Mouse (Mus musculus): ENCODE data around the gene Olfr767. TPM values are rescaled to one million over a fixed set of nuclear protein-coding genes. Genes with fewer than 3 reads are reported as not detected.
"Not testable (repeated sequence)": the region's sequence is repeated elsewhere in the genome, so short reads cannot be mapped to it uniquely, and the experiment has no call there.

Olfr767 gene
- not detected in 2 replicates for polyA plus RNA-seq (2016; fragmentation: Nextera tagmentation; extraction: Ambion mirVana)

DNA sequence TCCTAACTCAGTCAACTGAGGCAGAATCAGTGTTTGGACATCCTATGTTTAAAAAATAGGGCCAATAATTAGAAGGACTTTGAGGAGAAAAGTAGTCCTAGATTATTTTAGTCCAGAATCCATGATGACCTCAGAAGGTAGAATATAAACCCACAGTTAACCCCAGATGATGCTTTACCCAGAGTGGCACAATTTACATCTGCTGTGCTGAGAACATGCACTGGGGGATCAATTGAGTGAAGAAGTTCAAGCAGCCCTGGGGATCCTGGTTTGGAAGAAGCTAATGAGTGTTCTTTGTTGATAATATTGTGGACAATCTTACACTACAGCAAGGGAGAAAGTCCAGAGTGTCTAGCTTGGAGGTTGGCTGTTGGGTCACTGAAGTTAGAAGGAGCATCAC lies at the start of gene Olfr767:
Gene Olfr767, minus strand, starts transcription at position 101 of the 400 bp plus-strand sequence.
- not testable (repeated sequence) for H3K4me2 ChIP-seq; H3K4me3 ChIP-seq (replicated peaks); H3K36me3 ChIP-seq (replicated peaks); H3K4me1 ChIP-seq; H3K9ac ChIP-seq; ATAC-seq (ENCODE audit: low FRiP score); H3K27ac ChIP-seq; H3K9me3 ChIP-seq; H3K27me3 ChIP-seq

DNA sequence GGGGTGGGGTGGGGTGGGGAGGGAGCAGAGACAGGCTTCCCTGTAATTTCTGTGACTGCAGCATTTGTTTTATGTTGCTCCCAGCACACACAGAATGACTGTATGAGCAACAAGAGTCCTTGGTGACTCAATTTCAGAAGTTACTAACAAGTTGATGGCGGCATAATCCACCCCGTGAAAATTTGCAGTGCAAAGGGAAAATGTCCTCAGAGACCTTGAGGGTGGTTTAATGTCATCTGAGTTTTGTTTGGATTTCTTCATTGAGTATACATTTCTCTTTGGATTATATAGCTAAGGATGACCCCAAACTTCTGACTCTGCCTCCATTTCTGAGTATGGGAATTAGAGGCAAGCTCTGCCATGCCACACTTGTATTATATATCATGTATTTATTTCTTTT lies 35.1 kb upstream of the Olfr767 start, which contains the start of gene Olfr769:
Gene Olfr769, minus strand, starts transcription at position 101 of the 400 bp plus-strand sequence.
- no peak within 1 kb of the TSS for H3K27ac ChIP-seq
- H3K4me1 ChIP-seq: no peaks in the 10 kb centered on the region
- H3K36me3 ChIP-seq (replicated peaks): no peaks in the 10 kb centered on the region
- H3K4me3 ChIP-seq (replicated peaks): no peak within 1 kb of the TSS
- H3K9ac ChIP-seq: no peak within 1 kb of the TSS
- 89% methylated on average over 2 of the region's 2 CpGs for WGBS
- no peaks in the 10 kb centered on the region for H3K9me3 ChIP-seq
- H3K27me3 ChIP-seq: no peaks in the 10 kb centered on the region
- no peak for ATAC-seq (ENCODE audit: low FRiP score)
- no peak within 1 kb of the TSS for H3K4me2 ChIP-seq

DNA sequence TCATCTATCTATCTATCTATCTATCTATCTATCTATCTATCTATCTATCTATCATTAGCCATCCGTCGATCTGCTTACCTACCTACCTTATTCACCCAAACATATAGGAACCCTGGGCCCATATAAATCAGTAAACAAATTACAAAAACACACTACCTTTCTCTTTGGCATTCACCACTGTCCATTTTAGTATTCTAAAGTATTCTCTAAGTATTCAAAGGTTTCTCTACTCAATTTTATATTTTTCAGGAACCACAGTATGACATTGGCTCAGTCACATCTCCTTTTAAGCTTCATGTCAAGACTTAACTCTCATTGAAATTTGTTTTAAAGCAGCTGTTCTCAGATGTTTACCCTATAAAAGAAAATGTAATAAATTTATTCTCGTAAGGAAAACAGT lies 32.4 kb upstream of the Olfr767 start:
- WGBS: 92% methylated on average over 3 of the region's 3 CpGs
- ATAC-seq (ENCODE audit: low FRiP score): no peak
- no peaks in the 10 kb centered on the region for H3K9me3 ChIP-seq
- H3K27me3 ChIP-seq: no peaks in the 10 kb centered on the region
- no peak overlapping the region for H3K27ac ChIP-seq
- H3K36me3 ChIP-seq (replicated peaks): no peaks in the 10 kb centered on the region
- no peaks in the 10 kb centered on the region for H3K4me1 ChIP-seq
- no peak overlapping the region for H3K4me3 ChIP-seq (replicated peaks)
- H3K9ac ChIP-seq: no peak overlapping the region
- no peak overlapping the region for H3K4me2 ChIP-seq

DNA sequence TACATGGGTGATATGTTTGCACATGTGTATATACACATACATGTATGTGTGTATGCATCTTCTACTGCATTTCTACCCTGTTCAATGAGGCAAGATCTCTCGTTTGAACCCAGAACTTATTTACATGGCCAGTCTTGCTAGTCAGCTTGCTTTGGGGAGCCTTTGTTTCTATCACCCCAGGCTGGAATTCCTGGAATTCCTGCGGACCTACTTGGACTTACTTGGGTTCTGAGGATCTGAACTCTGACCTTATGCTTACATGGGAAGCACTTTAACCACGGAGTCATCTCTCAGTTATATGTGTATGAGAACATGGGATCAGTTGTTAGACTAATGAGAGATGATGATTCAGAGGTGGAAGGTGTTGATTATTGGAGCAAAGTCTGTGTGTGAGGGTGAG lies 18.5 kb upstream of the Olfr767 start:
- H3K27ac ChIP-seq: no peak overlapping the region
- no peak overlapping the region for H3K4me3 ChIP-seq (replicated peaks)
- 42% methylated on average over 3 of the region's 3 CpGs for WGBS
- no peak for ATAC-seq (ENCODE audit: low FRiP score)
- H3K4me1 ChIP-seq: no peaks in the 10 kb centered on the region
- no peak overlapping the region for H3K4me2 ChIP-seq
- no peaks in the 10 kb centered on the region for H3K27me3 ChIP-seq
- no peaks in the 10 kb centered on the region for H3K9me3 ChIP-seq
- no peaks in the 10 kb centered on the region for H3K36me3 ChIP-seq (replicated peaks)
- no peak overlapping the region for H3K9ac ChIP-seq

DNA sequence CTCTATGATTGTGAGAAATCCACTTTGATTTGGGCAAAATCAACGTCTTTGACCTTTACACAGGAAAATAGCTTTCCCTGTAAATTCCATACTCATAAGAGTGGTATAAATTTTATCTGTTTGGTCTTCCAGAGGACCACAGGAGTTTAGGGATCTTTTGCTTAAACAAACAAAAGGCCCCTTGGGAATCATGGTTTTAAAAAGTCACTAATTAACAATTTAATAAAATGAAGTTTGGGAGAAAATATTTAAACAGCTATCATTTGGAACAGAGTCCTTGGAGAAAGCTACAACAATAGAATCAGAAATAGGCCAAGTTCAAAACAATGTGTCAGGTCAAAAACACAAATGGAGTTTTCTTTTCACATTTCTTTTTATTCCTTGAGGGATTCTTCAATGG lies 16.6 kb upstream of the Olfr767 start, which contains the start of gene Olfr768:
Gene Olfr768, minus strand, starts transcription at position 101 of the 400 bp plus-strand sequence.
- Histone ChIP-seq H3K9me3 (no peaks in the 10 kb centered on the region), H3K9ac (no peak within 1 kb of the TSS), H3K4me1 (no peaks in the 10 kb centered on the region), H3K27ac (no peak within 1 kb of the TSS), H3K27me3 (no peaks in the 10 kb centered on the region), H3K36me3 (replicated peaks) (no peaks in the 10 kb centered on the region), H3K4me3 (replicated peaks) (no peak within 1 kb of the TSS), H3K4me2 (no peak within 1 kb of the TSS)
- ATAC-seq (ENCODE audit: low FRiP score): no peak
- WGBS: 84% methylated on average over 1 of the region's 1 CpGs

DNA sequence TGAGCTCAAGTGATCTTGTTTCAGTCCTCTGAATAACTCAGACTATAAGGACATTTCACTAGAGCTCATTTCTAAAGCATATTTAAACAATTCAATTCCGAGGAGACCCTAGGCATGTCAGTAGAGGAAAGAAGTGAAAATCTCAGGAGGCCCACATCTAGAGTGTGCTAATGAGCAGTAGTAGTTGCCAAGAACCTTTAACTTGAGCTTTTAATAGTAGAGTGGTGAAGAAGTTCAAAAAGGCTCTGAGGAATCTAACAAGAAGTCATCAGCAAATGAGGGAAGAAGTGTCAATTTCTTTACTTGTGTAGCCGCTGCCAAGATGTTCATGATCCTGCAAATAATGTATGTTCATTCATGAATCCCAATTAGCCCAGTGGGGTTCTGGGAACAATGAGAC lies 13.8 kb downstream of the Olfr767 start, which contains the start of gene Olfr766-ps1:
Gene Olfr766-ps1, minus strand, starts transcription at position 101 of the 400 bp plus-strand sequence.
- Histone ChIP-seq H3K4me2 (no peak within 1 kb of the TSS), H3K27me3 (no peaks in the 10 kb centered on the region), H3K27ac (no peak within 1 kb of the TSS), H3K36me3 (replicated peaks) (no peaks in the 10 kb centered on the region), H3K9me3 (no peaks in the 10 kb centered on the region), H3K4me3 (replicated peaks) (no peak within 1 kb of the TSS), H3K9ac (no peak within 1 kb of the TSS), H3K4me1 (no peaks in the 10 kb centered on the region)
- 77% methylated on average over 2 of the region's 2 CpGs for WGBS
- ATAC-seq (ENCODE audit: low FRiP score): no peak

DNA sequence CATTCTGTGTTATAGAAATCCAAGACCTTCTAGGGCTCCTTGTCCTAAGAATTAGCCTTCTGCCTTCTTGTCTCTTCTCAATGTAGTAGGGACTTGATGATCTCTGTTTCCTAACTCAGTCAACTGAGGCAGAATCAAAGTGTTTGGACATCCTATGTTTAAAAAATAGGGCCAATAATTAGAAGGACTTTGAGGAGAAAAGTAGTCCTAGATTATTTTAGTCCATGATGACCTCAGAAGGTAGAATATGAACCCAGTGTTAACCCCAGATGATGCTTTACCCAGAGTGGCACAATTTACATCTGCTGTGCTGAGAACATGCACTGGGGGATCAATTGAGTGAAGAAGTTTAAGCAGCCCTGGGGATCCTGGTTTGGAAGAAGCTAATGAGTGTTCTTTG lies 32.8 kb downstream of the Olfr767 start, which contains the start of gene Olfr765:
Gene Olfr765, minus strand, starts transcription at position 101 of the 400 bp plus-strand sequence.
- not testable (repeated sequence) for H3K4me2 ChIP-seq; H3K4me1 ChIP-seq; H3K4me3 ChIP-seq (replicated peaks); H3K9me3 ChIP-seq; ATAC-seq (ENCODE audit: low FRiP score); H3K36me3 ChIP-seq (replicated peaks); H3K9ac ChIP-seq; H3K27me3 ChIP-seq; H3K27ac ChIP-seq

DNA sequence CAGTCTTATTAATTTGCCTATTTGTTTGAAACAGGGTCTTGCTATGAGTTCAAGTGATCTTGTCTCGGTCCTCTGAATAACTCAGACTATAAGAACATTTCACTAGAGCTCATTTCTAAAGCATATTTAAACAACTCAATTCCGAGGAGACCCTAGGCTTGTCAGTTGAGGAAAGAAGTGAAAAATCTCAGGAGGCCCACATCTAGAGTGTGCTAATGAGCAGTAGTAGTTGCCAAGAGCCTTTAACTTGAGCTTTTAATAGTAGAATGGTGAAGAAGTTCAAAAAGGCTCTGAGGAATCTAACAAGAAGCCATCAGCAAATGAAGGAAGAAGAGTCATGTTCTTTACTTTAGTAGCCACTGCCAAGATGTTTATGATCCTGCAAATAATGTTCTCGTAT lies 42.9 kb downstream of the Olfr767 start, which contains the start of gene Olfr764-ps1:
Gene Olfr764-ps1, minus strand, starts transcription at position 101 of the 400 bp plus-strand sequence.
- WGBS: 79% methylated on average over 3 of the region's 3 CpGs
- H3K36me3 ChIP-seq (replicated peaks): no peaks in the 10 kb centered on the region
- no peak within 1 kb of the TSS for H3K27ac ChIP-seq
- H3K9me3 ChIP-seq: no peaks in the 10 kb centered on the region
- no peaks in the 10 kb centered on the region for H3K27me3 ChIP-seq
- no peak for ATAC-seq (ENCODE audit: low FRiP score)
- H3K4me3 ChIP-seq (replicated peaks): no peak within 1 kb of the TSS
- no peak within 1 kb of the TSS for H3K4me2 ChIP-seq
- H3K9ac ChIP-seq: no peak within 1 kb of the TSS
- no peaks in the 10 kb centered on the region for H3K4me1 ChIP-seq

DNA sequence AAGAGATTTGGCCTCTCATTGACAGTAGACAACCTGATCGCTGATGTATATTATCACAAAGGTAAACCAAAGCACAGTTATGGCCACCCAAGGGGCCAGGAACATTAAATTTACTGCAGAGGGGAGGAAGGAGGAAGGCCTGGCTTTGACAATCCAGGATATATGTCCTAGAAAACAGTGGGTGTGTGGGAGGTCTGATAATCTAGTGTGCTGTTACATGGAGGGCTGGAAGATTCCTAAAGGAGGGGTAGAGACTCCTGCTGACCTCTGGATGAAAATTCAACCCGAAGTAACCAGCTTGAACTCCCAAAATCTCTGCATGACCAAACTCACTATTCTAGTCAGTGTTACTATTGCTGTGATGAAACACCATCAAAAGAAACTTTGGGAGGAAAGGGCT lies 54.4 kb downstream of the Olfr767 start:
- Histone ChIP-seq H3K4me2 (no peak overlapping the region), H3K27ac (no peak overlapping the region), H3K36me3 (replicated peaks) (no peaks in the 10 kb centered on the region), H3K9me3 (no peaks in the 10 kb centered on the region), H3K27me3 (no peaks in the 10 kb centered on the region), H3K9ac (no peak overlapping the region), H3K4me3 (replicated peaks) (no peak overlapping the region), H3K4me1 (no peaks in the 10 kb centered on the region)
- ATAC-seq (ENCODE audit: low FRiP score): no peak
- WGBS: 88% methylated on average over 2 of the region's 2 CpGs

DNA sequence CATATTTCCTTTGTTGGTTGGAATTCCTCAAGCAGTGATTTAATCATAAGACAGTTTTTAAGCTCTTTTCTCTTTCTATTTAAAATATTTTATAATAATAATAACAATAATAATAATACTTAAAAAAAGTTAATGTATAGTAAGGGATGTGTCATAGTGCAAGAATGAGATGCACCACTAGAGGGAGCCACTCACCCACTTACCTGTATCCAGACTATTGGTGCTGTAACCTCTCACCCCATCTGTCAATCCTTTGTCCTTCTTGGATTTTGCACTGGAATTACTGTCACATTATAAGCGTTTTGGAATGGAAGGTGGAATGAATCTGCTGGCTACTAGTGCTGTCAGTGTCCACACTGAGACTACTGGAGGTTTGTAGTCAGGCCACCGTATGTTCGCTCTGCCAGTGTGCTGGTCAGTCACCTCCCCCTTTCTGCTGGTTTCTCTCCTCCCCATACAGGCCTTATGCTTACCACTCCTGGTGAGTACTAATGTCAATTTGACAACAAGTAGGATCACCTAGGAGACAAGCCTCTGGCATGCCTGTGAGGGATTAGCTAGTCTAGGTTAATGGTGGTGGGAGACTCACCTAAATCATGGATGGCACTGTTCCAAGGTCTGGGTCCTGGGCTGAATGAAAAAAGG lies 56.6 kb downstream of the Olfr767 start:
- H3K27ac ChIP-seq: no peak overlapping the region
- peak; percentile 74 for ATAC-seq (ENCODE audit: low FRiP score)
- WGBS: 61% methylated on average over 3 of the region's 3 CpGs

More for the DNA sequence above, 56.6 kb downstream of the Olfr767 start:
- Histone ChIP-seq H3K9me3 (no peaks in the 10 kb centered on the region), H3K36me3 (replicated peaks) (no peaks in the 10 kb centered on the region), H3K4me3 (replicated peaks) (no peak overlapping the region), H3K4me2 (no peak overlapping the region), H3K27me3 (no peaks in the 10 kb centered on the region), H3K9ac (no peak overlapping the region), H3K4me1 (no peaks in the 10 kb centered on the region)

Other genes with a start within 250 kb of the Olfr767 start
- 9.3 and 9.6 TPM in 2 replicates for gene Gdf11, start 191.2 kb downstream of the Olfr767 start, polyA plus RNA-seq (2016; fragmentation: Nextera tagmentation; extraction: Ambion mirVana)
- 129 and 160 TPM in 2 replicates for gene Cd63, start 181.9 kb downstream of the Olfr767 start, polyA plus RNA-seq (2016; fragmentation: Nextera tagmentation; extraction: Ambion mirVana)
- 11.3 and 13.3 TPM in 2 replicates for gene Rdh5, start 160.0 kb downstream of the Olfr767 start, polyA plus RNA-seq (2016; fragmentation: Nextera tagmentation; extraction: Ambion mirVana)
- gene Bloc1s1, start 158.9 kb downstream of the Olfr767 start, polyA plus RNA-seq (2016; fragmentation: Nextera tagmentation; extraction: Ambion mirVana): 183 and 188 TPM in 2 replicates
- gene Itga7, start 149.1 kb downstream of the Olfr767 start, polyA plus RNA-seq (2016; fragmentation: Nextera tagmentation; extraction: Ambion mirVana): 0.46 and 0.73 TPM in 2 replicates
- not detected in 2 replicates for gene Mettl7b, start 121.9 kb downstream of the Olfr767 start, polyA plus RNA-seq (2016; fragmentation: Nextera tagmentation; extraction: Ambion mirVana)
- gene Olfr9, start 93.5 kb downstream of the Olfr767 start, polyA plus RNA-seq (2016; fragmentation: Nextera tagmentation; extraction: Ambion mirVana): not detected in 2 replicates
- not detected in 2 replicates for gene Olfr763, start 72.1 kb downstream of the Olfr767 start, polyA plus RNA-seq (2016; fragmentation: Nextera tagmentation; extraction: Ambion mirVana)
- not detected in 2 replicates for gene Olfr764-ps1, start 43.0 kb downstream of the Olfr767 start, polyA plus RNA-seq (2016; fragmentation: Nextera tagmentation; extraction: Ambion mirVana)
- not detected in 2 replicates for gene Olfr765, start 32.9 kb downstream of the Olfr767 start, polyA plus RNA-seq (2016; fragmentation: Nextera tagmentation; extraction: Ambion mirVana)
- not detected in 2 replicates for gene Olfr766-ps1, start 13.9 kb downstream of the Olfr767 start, polyA plus RNA-seq (2016; fragmentation: Nextera tagmentation; extraction: Ambion mirVana)
- not detected in 2 replicates for gene Olfr768, start 16.5 kb upstream of the Olfr767 start, polyA plus RNA-seq (2016; fragmentation: Nextera tagmentation; extraction: Ambion mirVana)
- not detected in 2 replicates for gene Olfr769, start 35.0 kb upstream of the Olfr767 start, polyA plus RNA-seq (2016; fragmentation: Nextera tagmentation; extraction: Ambion mirVana)
- gene Olfr770, start 56.1 kb upstream of the Olfr767 start, polyA plus RNA-seq (2016; fragmentation: Nextera tagmentation; extraction: Ambion mirVana): not detected in 2 replicates
- gene Olfr771, start 81.8 kb upstream of the Olfr767 start, polyA plus RNA-seq (2016; fragmentation: Nextera tagmentation; extraction: Ambion mirVana): not detected in 2 replicates
- not detected in 2 replicates for gene Olfr772, start 95.0 kb upstream of the Olfr767 start, polyA plus RNA-seq (2016; fragmentation: Nextera tagmentation; extraction: Ambion mirVana)
- not detected in 2 replicates for gene Olfr773, start 104.5 kb upstream of the Olfr767 start, polyA plus RNA-seq (2016; fragmentation: Nextera tagmentation; extraction: Ambion mirVana)
- not detected in 2 replicates for gene Olfr774, start 153.3 kb upstream of the Olfr767 start, polyA plus RNA-seq (2016; fragmentation: Nextera tagmentation; extraction: Ambion mirVana)
- not detected in 2 replicates for gene Olfr775, start 165.5 kb upstream of the Olfr767 start, polyA plus RNA-seq (2016; fragmentation: Nextera tagmentation; extraction: Ambion mirVana)
- not detected in 2 replicates for gene Olfr776, start 176.2 kb upstream of the Olfr767 start, polyA plus RNA-seq (2016; fragmentation: Nextera tagmentation; extraction: Ambion mirVana)
- gene Olfr777, start 188.6 kb upstream of the Olfr767 start, polyA plus RNA-seq (2016; fragmentation: Nextera tagmentation; extraction: Ambion mirVana): not detected in 2 replicates
- not detected in 2 replicates for gene Olfr780, start 235.2 kb upstream of the Olfr767 start, polyA plus RNA-seq (2016; fragmentation: Nextera tagmentation; extraction: Ambion mirVana)
- gene Olfr781, start 245.9 kb upstream of the Olfr767 start, polyA plus RNA-seq (2016; fragmentation: Nextera tagmentation; extraction: Ambion mirVana): not detected in 2 replicates